Comparison of ENCODE assay signal across 18 mouse cellular contexts in genomic region chr8:128235527-128235926, GRCm38 (mm10).
"Had no signal": no experiment of that assay in that cellular context is flagged by ENCODE, and none has a peak within 500 bp of the region (broad histone marks: within the 10 kb centered on the region; RNA-seq: fewer than 3 reads in every experiment).

No protein-coding gene starts in this region.

- H3K4me3 ChIP-seq: layer of hippocampus, adult 2 months; liver, embryonic 13.5 days; midbrain, embryonic 12.5 days; midbrain, embryonic 15.5 days; myocyte; neural tube, embryonic 13.5 days; stomach, embryonic 15.5 days had no signal

- ATAC-seq: midbrain, embryonic 15.5 days had no signal

- H3K9me3 ChIP-seq: liver, embryonic 13.5 days; midbrain, embryonic 12.5 days; midbrain, embryonic 15.5 days; neural tube, embryonic 13.5 days; stomach, embryonic 15.5 days had no signal

- H3K9ac ChIP-seq: liver, embryonic 13.5 days; midbrain, embryonic 12.5 days; midbrain, embryonic 15.5 days; neural tube, embryonic 13.5 days; stomach, embryonic 15.5 days had no signal

- H3K36me3 ChIP-seq: liver, embryonic 13.5 days; midbrain, embryonic 12.5 days; midbrain, embryonic 15.5 days; neural tube, embryonic 13.5 days; stomach, embryonic 15.5 days had no signal

- H3K4me2 ChIP-seq: liver, embryonic 13.5 days; midbrain, embryonic 12.5 days; midbrain, embryonic 15.5 days; neural tube, embryonic 13.5 days; stomach, embryonic 15.5 days had no signal

- H3K27me3 ChIP-seq: liver, embryonic 13.5 days; midbrain, embryonic 12.5 days; midbrain, embryonic 15.5 days; neural tube, embryonic 13.5 days; stomach, embryonic 15.5 days had no signal

- DNase-seq: kidney, adult 11 months; kidney, adult 9 months; kidney, postnatal 14 days; kidney, postnatal 4 days; layer of hippocampus, adult 9-11 months; liver, embryonic 13.5 days; lung, adult 2 months; lung, postnatal 14 days; lung, postnatal 4 days; right cerebral cortex, postnatal 4 days; spleen, adult 18-20 months; thymus, postnatal 25 days had no signal

- H3K4me1 ChIP-seq: liver, embryonic 13.5 days; midbrain, embryonic 12.5 days; midbrain, embryonic 15.5 days; neural tube, embryonic 13.5 days; stomach, embryonic 15.5 days had no signal

- H3K27ac ChIP-seq: layer of hippocampus, adult 2 months; liver, embryonic 13.5 days; midbrain, embryonic 12.5 days; midbrain, embryonic 15.5 days; neural tube, embryonic 13.5 days; stomach, embryonic 15.5 days had no signal
